Mouse (Mus musculus) stomach, postnatal 0 days (tissue): ENCODE results near the gene Tmco1.

Experiments
- CTCF ChIP-seq: IDR thresholded peaks from 2 replicates; pipeline ENCODE4 v1.5.1; 2016; ENCODE audit warnings: antibody characterized with exemption, low read depth, mild to moderate bottlenecking, moderate library complexity
- EP300 ChIP-seq: optimal IDR thresholded peaks from 2 replicates; pipeline ENCODE3; 2016; ENCODE audit warnings: antibody characterized with exemption

- TF ChIP-seq EP300 (no peak), CTCF (no peak)
Measured at GRCm38 (mm10) chr1:167339177-167339781, 31.1 kb downstream of the Tmco1 start.
